Mouse (Mus musculus) G1E (cell line): ENCODE measurements around the gene Ugt1a1. TPM values are rescaled to one million over a fixed set of nuclear protein-coding genes. Genes with fewer than 3 reads are reported as not detected.

Experiments used
- ATAC-seq: 2 replicates; pipeline ENCODE4 v1.8.0; 2016; ENCODE audit warnings: mild to moderate bottlenecking; ENCODE audit not compliant: insufficient number of reproducible peaks, poor library complexity, low FRiP score, severe bottlenecking; ENCODE audit errors: extremely low read depth
- DNase-seq: peaks from one replicate; pipeline ENCODE4 v3.0.0; 2012; ENCODE audit warnings: low spot score
- H3K27me3 ChIP-seq: 2 replicates; pipeline ENCODE4 v1.6.1; 2012; ENCODE audit warnings: mild to moderate bottlenecking, low read length, inconsistent platforms; ENCODE audit not compliant: insufficient read depth
- H3K36me3 ChIP-seq: replicated peaks from 2 replicates; pipeline ENCODE3; 2012; ENCODE audit warnings: mild to moderate bottlenecking, inconsistent platforms
- H3K4me1 ChIP-seq: 2 replicates; pipeline ENCODE4 v1.6.1; 2012; ENCODE audit warnings: low read depth, low read length, inconsistent platforms, mixed read lengths; ENCODE audit not compliant: insufficient read depth
- H3K4me3 ChIP-seq: 2 replicates; pipeline ENCODE4 v1.5.1; 2012; ENCODE audit warnings: low read depth, mild to moderate bottlenecking, inconsistent platforms, low read length, moderate library complexity, mixed read lengths
- H3K9me3 ChIP-seq: replicated peaks from 2 replicates; pipeline ENCODE4 v1.6.1; 2012; ENCODE audit warnings: inconsistent platforms
- CTCF ChIP-seq: IDR thresholded peaks from 2 replicates; pipeline ENCODE4 v1.5.1; 2012; ENCODE audit warnings: low read depth, low read length, inconsistent platforms, mixed read lengths
- GATA1 ChIP-seq: IDR thresholded peaks from 2 replicates; pipeline ENCODE4 v1.6.1; 2012; ENCODE audit warnings: borderline replicate concordance, low read length, inconsistent platforms, mixed read lengths
- GATA2 ChIP-seq: IDR thresholded peaks from 2 replicates; pipeline ENCODE4 v1.6.1; 2012; ENCODE audit warnings: low read depth, low read length, inconsistent platforms, borderline replicate concordance
- POLR2AphosphoS5 ChIP-seq: IDR thresholded peaks from 2 replicates; pipeline ENCODE4 v1.6.1; 2012; ENCODE audit warnings: low read depth, low read length, inconsistent platforms; ENCODE audit not compliant: insufficient replicate concordance
- TAL1 ChIP-seq: conservative IDR thresholded peaks from 2 replicates; pipeline ENCODE4 v1.6.1; 2012; ENCODE audit warnings: low read depth, low read length, inconsistent platforms, mixed read lengths
- polyA plus RNA-seq: library from polyadenylated mRNA; stranded (reverse); fragments of >175 nt; gene quantifications from 2 replicates; pipeline ENCODE4 v1.2.3, GENCODE M21; 2012
- total RNA-seq, 2 experiments: library from RNA; stranded (forward) in 1 of 2; stranded (reverse) in 1 of 2; fragments of 200-1000 nt in 1 of 2; fragments of >200 nt in 1 of 2; fragmentation: Nextera tagmentation in 1 of 2; gene quantifications; 2 replicates each; pipeline ENCODE4 v1.2.3; 2014 to 2017

Gene Ugt1a1
- total and polyA plus RNA-seq, 3 experiments, result 0.22 TPM; not detected in 2

DNA sequence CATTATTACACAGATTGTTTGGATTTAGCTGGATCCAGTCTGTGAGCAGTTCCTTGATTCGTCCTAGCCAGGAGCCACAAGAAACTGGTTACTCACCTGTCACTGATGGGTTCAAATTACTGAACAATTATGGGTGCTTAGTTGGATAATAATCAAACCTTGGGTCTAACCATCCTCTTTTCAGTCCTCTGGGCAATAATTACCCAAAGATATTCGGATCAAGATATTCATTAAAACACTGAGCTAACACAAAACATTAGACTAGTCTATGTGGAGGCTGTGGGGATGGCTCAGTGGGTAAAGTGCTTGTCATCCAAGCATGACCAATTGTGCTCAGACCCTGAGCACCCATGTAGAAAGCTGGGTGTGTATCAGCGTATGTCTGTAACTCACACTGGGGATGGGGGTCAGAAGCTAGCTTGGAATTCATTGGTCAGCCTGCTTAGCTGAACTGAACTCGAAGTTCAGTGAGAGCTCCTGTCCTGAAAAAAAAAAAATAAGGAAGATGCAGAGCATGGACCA, 24.2 kb downstream of the Ugt1a1 start:
- Histone ChIP-seq H3K27me3 (peaks cover 9% of the 10 kb centered on the region; the same call in 1 of the 2 replicates), H3K4me3 (no peak overlapping the region), H3K36me3 (no peaks in the 10 kb centered on the region), H3K4me1 (no peaks in the 10 kb centered on the region), H3K9me3 (peaks cover 2% of the 10 kb centered on the region; the same call in 1 of the 2 replicates)
- DNase-seq (no peak), ATAC-seq (no peak)
- no peak for TF ChIP-seq GATA2
- no peak for TF ChIP-seq POLR2AphosphoS5
- TF ChIP-seq GATA1, result no peak
- TF ChIP-seq TAL1, result no peak
- TF ChIP-seq CTCF, result no peak

DNA sequence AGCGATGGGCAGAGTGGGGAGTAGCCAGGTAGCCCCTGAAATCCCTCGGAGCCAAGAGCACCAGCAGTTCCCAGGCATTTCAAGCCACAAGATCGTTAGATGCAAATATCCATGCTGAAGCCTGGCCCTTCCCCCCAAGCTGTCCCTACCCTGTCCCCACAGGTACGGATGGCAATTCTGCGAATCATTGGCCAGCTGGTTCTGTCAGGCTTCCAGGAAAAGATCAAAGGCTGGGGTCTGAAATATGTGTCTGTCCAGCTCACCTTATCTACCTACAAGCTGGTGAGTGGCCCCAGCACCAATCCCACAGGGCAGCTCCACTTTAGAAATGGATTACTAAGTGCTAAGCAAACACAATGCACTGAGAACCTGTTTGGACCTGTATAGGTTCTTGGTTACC, 25.6 kb downstream of the Ugt1a1 start:
- peaks cover 9% of the 10 kb centered on the region; the same call in 1 of the 2 replicates for H3K27me3 ChIP-seq
- TF ChIP-seq POLR2AphosphoS5, result no peak
- TF ChIP-seq CTCF, result 0 out of 2 replicates have a peak, but pooled peaks have one; percentile 1
- H3K4me1 ChIP-seq, result no peaks in the 10 kb centered on the region
- no peak for ATAC-seq
- DNase-seq, result no peak
- H3K9me3 ChIP-seq, result peaks cover 2% of the 10 kb centered on the region; the same call in 1 of the 2 replicates
- H3K36me3 ChIP-seq, result no peaks in the 10 kb centered on the region
- no peak overlapping the region for H3K4me3 ChIP-seq

- no peaks in the 10 kb centered on the region for H3K4me1 ChIP-seq
- H3K36me3 ChIP-seq, result no peaks in the 10 kb centered on the region
- H3K4me3 ChIP-seq, result no peak overlapping the region
- ATAC-seq (no peak), DNase-seq (no peak)
- TF ChIP-seq GATA1, result no peak
- TF ChIP-seq CTCF, result no peak; the same call in 1 of the 2 replicates
- TF ChIP-seq GATA2, result no peak
- no peak; the same call in 1 of the 2 replicates for TF ChIP-seq POLR2AphosphoS5
- H3K27me3 ChIP-seq, result peaks cover 12% of the 10 kb centered on the region; the same call in 1 of the 2 replicates
- H3K9me3 ChIP-seq, result peaks cover 3% of the 10 kb centered on the region; the same call in 1 of the 2 replicates
Observed at GRCm38 (mm10) chr1:88238771-88239170, 27.0 kb downstream of the Ugt1a1 start.

- no peaks in the 10 kb centered on the region for H3K4me1 ChIP-seq
- H3K9me3 ChIP-seq, result peaks cover 5% of the 10 kb centered on the region; the same call in 1 of the 2 replicates
- no peak for TF ChIP-seq CTCF
- no peak for TF ChIP-seq GATA2
- TF ChIP-seq TAL1, result no peak
- no peak for TF ChIP-seq POLR2AphosphoS5
- TF ChIP-seq GATA1, result no peak
- no peaks in the 10 kb centered on the region for H3K36me3 ChIP-seq
- peaks cover 8% of the 10 kb centered on the region; the same call in 1 of the 2 replicates for H3K27me3 ChIP-seq
- no peak overlapping the region for H3K4me3 ChIP-seq
- ATAC-seq (no peak), DNase-seq (no peak)
Observed at GRCm38 (mm10) chr1:88240072-88240471, 28.3 kb downstream of the Ugt1a1 start.

GRCm38 (mm10) chr1:88240579-88240978, 28.8 kb downstream of the Ugt1a1 start:
- Histone ChIP-seq H3K4me3 (no peak overlapping the region), H3K27me3 (peaks cover 6% of the 10 kb centered on the region), H3K9me3 (peaks cover 5% of the 10 kb centered on the region; the same call in 1 of the 2 replicates), H3K36me3 (no peaks in the 10 kb centered on the region), H3K4me1 (no peaks in the 10 kb centered on the region)
- ATAC-seq (no peak), DNase-seq (no peak)
- TF ChIP-seq TAL1, result no peak
- no peak for TF ChIP-seq POLR2AphosphoS5
- no peak for TF ChIP-seq CTCF
- no peak for TF ChIP-seq GATA2
- no peak for TF ChIP-seq GATA1

DNA sequence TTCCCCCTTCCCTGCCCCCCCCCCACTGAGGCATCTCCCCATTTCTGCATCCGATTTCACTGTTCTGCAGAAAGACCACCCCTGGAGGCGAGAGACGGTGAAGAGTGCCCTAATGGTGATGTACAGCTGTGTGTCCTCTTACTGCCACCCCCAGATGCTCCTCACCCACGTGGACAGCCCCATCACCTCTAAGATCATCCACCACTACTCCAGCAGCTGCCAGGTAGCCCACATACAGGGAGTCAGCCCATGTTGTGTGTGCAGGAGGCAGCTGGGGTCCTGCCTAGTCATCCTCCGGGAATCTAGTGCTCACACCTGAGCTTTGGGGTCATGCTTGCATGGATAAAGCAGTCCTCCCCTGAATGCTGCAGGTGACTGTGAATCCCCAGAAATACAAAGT, 32.1 kb downstream of the Ugt1a1 start:
- no peak for DNase-seq
- Histone ChIP-seq H3K36me3 (no peaks in the 10 kb centered on the region), H3K9me3 (peaks cover 2% of the 10 kb centered on the region; the same call in 1 of the 2 replicates), H3K4me3 (no peak overlapping the region), H3K4me1 (no peaks in the 10 kb centered on the region), H3K27me3 (peaks cover 9% of the 10 kb centered on the region)
- TF ChIP-seq POLR2AphosphoS5, result no peak
- TF ChIP-seq TAL1, result no peak
- TF ChIP-seq CTCF, result no peak
- no peak for TF ChIP-seq GATA1
- no peak for TF ChIP-seq GATA2
- no peak for ATAC-seq
